Mouse (Mus musculus) spleen, adult 10 weeks (tissue): ENCODE measurements around the gene Gm6882. TPM values are rescaled to one million over a fixed set of nuclear protein-coding genes. Genes with fewer than 3 reads are reported as not detected.

Experiments used
- polyA plus RNA-seq: library from polyadenylated mRNA; stranded (reverse); fragments of 350-450 nt; fragmentation: Illumina TruSeq; extraction: RNeasy Lipid Tissue Mini Kit (QIAGEN cat#74804); gene quantifications from one replicate; pipeline ENCODE4 v1.2.3, GENCODE M21; 2015; ENCODE audit warnings: low replicate concordance; ENCODE audit not compliant: insufficient read depth

Gene Gm6882
- not detected for polyA plus RNA-seq

GRCm38 (mm10) chr7:21432645-21433044 lies at the start of gene Gm6882:
TSS of gene Gm6882 (minus strand) at chr7:21432745.

Other genes starting within 250 kb of the Gm6882 start
- gene Gm5157, start 242.3 kb downstream of the Gm6882 start, polyA plus RNA-seq = not detected
- not detected for gene Vmn1r124, start 172.1 kb downstream of the Gm6882 start, polyA plus RNA-seq
- not detected for gene Vmn1r125, start 160.6 kb downstream of the Gm6882 start, polyA plus RNA-seq
- gene Vmn1r126, start 131.3 kb downstream of the Gm6882 start, polyA plus RNA-seq = not detected
- not detected for gene Vmn1r127, start 112.9 kb downstream of the Gm6882 start, polyA plus RNA-seq
- gene Vmn1r128, start 83.4 kb downstream of the Gm6882 start, polyA plus RNA-seq = not detected
- not detected for gene Vmn1r129, start 71.5 kb downstream of the Gm6882 start, polyA plus RNA-seq
- gene Vmn1r130, start 79.0 kb upstream of the Gm6882 start, polyA plus RNA-seq = not detected
- not detected for gene Vmn1r131, start 113.3 kb upstream of the Gm6882 start, polyA plus RNA-seq
- not detected for gene Vmn1r132, start 181.3 kb upstream of the Gm6882 start, polyA plus RNA-seq